Mouse (Mus musculus) liver, postnatal 0 days (tissue): ENCODE data around the gene Faiml.

Experiments
- CTCF ChIP-seq: sonication (generic); IDR thresholded peaks from 2 replicates; pipeline ENCODE4 v1.5.1; 2016; ENCODE audit warnings: antibody characterized with exemption, low read depth
- EP300 ChIP-seq: IDR thresholded peaks from 2 replicates; pipeline ENCODE4 v1.6.1; 2016; ENCODE audit warnings: antibody characterized with exemption, low read depth, mild to moderate bottlenecking

DNA sequence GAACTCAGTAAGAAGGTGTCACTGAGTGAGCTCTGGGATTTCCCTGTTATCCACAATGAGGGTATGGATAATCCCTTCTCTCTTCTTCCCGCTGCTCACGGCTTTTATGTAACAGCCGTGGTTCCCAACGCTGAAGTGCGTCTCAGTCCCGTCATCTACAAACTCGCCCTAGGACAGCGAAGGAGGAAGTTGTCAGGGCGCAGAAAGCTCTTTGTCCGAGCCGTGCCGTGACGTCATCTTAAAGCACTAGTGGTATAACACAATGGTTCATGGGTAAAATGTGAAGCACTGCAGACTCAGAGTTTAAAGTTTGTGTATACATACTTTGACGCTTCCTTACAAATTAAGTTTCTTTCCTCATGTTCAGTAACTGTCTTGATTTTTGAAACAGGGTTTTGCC lies 7.6 kb downstream of the Faiml start:
- TF ChIP-seq CTCF (no peak), EP300 (no peak)
